Mouse (Mus musculus) hindbrain, embryonic 14.5 days (tissue): ENCODE results near the gene P3h1. TPM values are rescaled to one million over a fixed set of nuclear protein-coding genes. Genes with fewer than 3 reads are reported as not detected.

Source experiments
- ATAC-seq: fragments of 200-750 bp; cut with Nextera tagmentation; 2 replicates; pipeline ENCODE4 v1.8.0; 2017; ENCODE audit warnings: moderate number of reproducible peaks, mild to moderate bottlenecking, moderate TSS enrichment, moderate library complexity; ENCODE audit not compliant: low FRiP score
- DNase-seq: peaks from one replicate; pipeline ENCODE4 v3.0.0-alpha.2; 2015; ENCODE audit warnings: low spot score
- H3K27ac ChIP-seq: fragments of 300-500 bp; sonication (generic); 2 replicates; pipeline ENCODE4 v1.5.1; 2014; ENCODE audit warnings: mild to moderate bottlenecking, moderate library complexity
- H3K27me3 ChIP-seq: fragments of 300-500 bp; sonication (generic); 2 replicates; pipeline ENCODE4 v1.6.1; 2014; ENCODE audit warnings: mild to moderate bottlenecking, low read length, mixed read lengths; ENCODE audit not compliant: control insufficient read depth, insufficient read depth
- H3K36me3 ChIP-seq: fragments of 300-500 bp; sonication (generic); replicated peaks from 2 replicates; pipeline ENCODE4 v1.6.1; 2014; ENCODE audit not compliant: control insufficient read depth, insufficient read depth
- H3K4me1 ChIP-seq: fragments of 300-500 bp; sonication (generic); replicated peaks from 2 replicates; pipeline ENCODE4 v1.6.1; 2014; ENCODE audit warnings: antibody characterized with exemption, low read length, mixed read lengths; ENCODE audit not compliant: control insufficient read depth, insufficient read depth
- H3K4me2 ChIP-seq: fragments of 300-500 bp; sonication (generic); replicated peaks from 2 replicates; pipeline ENCODE4 v1.6.1; 2014; ENCODE audit warnings: mild to moderate bottlenecking, moderate library complexity
- H3K4me3 ChIP-seq: fragments of 300-500 bp; sonication (generic); replicated peaks from 2 replicates; pipeline ENCODE4 v1.5.1; 2014; ENCODE audit warnings: mild to moderate bottlenecking, low read length
- H3K9ac ChIP-seq: fragments of 300-500 bp; sonication (generic); 2 replicates; pipeline ENCODE4 v1.6.1; 2014
- H3K9me3 ChIP-seq: fragments of 300-500 bp; sonication (generic); 2 replicates; pipeline ENCODE4 v1.6.1; 2016; ENCODE audit warnings: low read length; ENCODE audit not compliant: control insufficient read depth
- WGBS: fragments of 180-500 bp; shearing (Covaris S2); extraction: QIAGEN DNeasy Blood & Tissue Kit; methylation state at CpG from one replicate; pipeline ENCODE4 v1.1.7; 2014; 5-methylcytosine and 5-hydroxymethylcytosine counted together
- polyA plus RNA-seq: library from polyadenylated mRNA; unstranded; fragments of >200 nt; fragmentation: Nextera tagmentation; extraction: Ambion mirVana; gene quantifications from 2 replicates; pipeline ENCODE4 v1.2.1, GENCODE M21; 2014

Gene P3h1
- polyA plus RNA-seq, 1 experiment from 2014 or later = 12.7 TPM

DNA sequence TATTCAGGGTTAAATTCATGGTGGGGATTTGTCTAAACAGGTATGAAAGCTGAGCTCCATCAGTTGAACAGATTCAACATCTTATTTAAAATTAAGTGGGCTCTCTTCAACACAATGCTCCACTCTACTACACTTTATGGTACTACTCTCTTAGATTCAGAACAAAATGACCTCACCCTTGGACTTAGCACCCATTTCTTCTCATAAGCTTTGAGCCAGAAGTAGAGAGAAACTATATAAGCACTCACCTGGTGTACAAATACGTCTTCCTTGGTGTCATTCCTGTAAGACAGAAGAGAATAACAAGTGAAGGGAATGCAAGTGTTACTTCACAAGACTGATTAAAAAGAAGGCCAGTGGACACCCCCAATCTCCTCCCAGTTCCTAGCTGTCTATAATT is 52.1 kb downstream of the P3h1 start:
- H3K36me3 ChIP-seq = peaks cover 64% of the 10 kb centered on the region
- ATAC-seq (no peak), DNase-seq (no peak)
- no peak overlapping the region for H3K9ac ChIP-seq
- 93% methylated on average over 1 of the region's 1 CpGs for WGBS
- peaks cover 4% of the 10 kb centered on the region; the same call in 1 of the 2 replicates for H3K4me1 ChIP-seq
- no peak overlapping the region for H3K27ac ChIP-seq
- H3K27me3 ChIP-seq = no peaks in the 10 kb centered on the region
- no peak overlapping the region for H3K4me3 ChIP-seq
- H3K4me2 ChIP-seq = no peak overlapping the region
- no peaks in the 10 kb centered on the region for H3K9me3 ChIP-seq

DNA sequence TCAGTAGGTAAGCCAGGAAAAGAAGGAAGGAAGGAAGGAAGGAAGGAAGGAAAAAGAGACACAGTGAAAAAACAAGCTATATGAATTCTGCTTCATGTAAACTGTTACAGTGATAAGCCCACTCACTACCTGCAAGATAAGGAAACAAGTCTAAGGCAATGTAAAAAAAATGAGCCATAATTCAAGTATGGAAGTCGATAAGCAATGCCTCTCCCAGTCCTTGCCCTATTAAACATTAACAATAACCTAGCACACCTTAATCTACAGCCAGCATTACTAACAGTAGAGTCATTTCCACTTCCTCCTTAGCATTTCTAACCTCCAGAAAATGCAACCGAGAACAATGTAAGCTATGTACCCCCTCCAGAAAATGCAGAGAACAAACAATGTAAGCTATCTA is 52.6 kb downstream of the P3h1 start:
- Histone ChIP-seq H3K27me3 (no peaks in the 10 kb centered on the region), H3K9me3 (no peaks in the 10 kb centered on the region), H3K4me3 (no peak overlapping the region), H3K9ac (no peak overlapping the region), H3K4me1 (peaks cover 5% of the 10 kb centered on the region), H3K4me2 (no peak overlapping the region), H3K27ac (no peak overlapping the region), H3K36me3 (peaks cover 59% of the 10 kb centered on the region)
- 83% methylated on average over 2 of the region's 2 CpGs for WGBS
- ATAC-seq = no peak
- no peak for DNase-seq

DNA sequence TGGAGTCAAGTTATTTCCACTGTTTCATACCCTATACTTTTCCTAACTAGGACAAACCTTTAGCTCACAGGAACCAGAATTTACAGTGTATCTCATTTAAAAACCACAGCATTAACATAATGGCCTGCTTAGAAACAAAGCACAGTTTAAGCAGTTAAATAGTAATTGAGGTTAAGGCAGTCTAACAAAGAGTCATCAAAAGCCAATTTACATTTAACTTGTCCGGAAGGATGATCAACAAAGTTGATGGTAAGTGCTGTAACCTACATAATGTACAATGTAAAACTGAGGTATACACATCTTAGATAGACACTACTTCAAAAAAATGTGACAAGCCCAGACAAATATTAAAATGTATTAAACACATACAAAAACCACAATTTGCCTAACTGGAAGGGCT is 59.2 kb downstream of the P3h1 start:
- Histone ChIP-seq H3K9ac (peak overlapping the region; percentile 87), H3K4me3 (peak overlapping the region; percentile 95), H3K9me3 (no peaks in the 10 kb centered on the region), H3K27me3 (no peaks in the 10 kb centered on the region), H3K4me1 (peaks cover 31% of the 10 kb centered on the region), H3K36me3 (peaks cover 23% of the 10 kb centered on the region), H3K4me2 (peak overlapping the region; percentile 70), H3K27ac (0 out of 2 replicates have a peak overlapping the region, but pooled peaks have one; percentile 89)
- DNase-seq (no peak), ATAC-seq (no peak)
- WGBS = 82% methylated on average over 1 of the region's 1 CpGs

DNA sequence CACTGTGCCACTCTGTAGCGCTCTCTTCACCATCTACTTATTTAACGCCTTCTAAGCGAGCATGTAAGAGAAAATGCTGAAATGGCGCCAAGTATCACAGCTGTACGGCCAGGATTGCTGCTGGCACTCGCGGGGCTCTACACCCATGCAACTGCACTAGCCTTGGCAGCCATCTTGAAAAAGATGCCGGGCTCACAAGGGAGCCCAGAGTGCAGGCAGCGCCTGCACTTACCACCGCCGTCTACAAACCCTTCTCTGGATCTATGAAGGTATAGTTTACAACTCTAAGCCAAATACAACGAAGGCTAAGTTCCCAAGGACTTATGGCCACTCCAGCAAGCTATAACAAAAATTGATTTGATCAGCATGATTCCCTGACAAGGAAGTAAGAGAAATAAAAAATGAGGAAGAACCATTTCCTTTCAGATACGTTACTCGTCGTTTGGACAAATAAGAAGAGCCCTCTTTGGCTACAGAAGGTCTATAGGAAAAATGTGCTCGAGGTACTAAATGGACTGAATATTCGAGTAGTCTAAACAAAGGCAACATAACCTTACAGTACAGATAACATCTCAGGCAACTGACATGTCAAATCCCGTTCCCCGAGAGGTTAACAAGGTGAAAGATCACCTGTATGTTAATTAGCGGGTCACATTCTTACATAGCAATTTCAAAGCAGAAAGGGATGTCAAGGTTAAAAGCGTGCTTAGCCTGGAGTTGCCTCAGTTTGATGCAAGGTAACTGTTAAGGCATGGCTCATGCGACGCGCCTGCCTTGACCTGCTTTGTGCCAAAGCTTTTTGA is 60.3 kb downstream of the P3h1 start:
- Histone ChIP-seq H3K4me2 (peak overlapping the region; percentile 70), H3K27me3 (no peaks in the 10 kb centered on the region), H3K27ac (peak overlapping the region; percentile 89), H3K9ac (peak overlapping the region; percentile 87), H3K4me3 (peak overlapping the region; percentile 95), H3K9me3 (no peaks in the 10 kb centered on the region), H3K4me1 (peaks cover 27% of the 10 kb centered on the region), H3K36me3 (peaks cover 13% of the 10 kb centered on the region)
- WGBS = 2% methylated on average over 24 of the region's 24 CpGs
- DNase-seq (peak; percentile 62), ATAC-seq (0 out of 2 replicates have a peak, but pooled peaks have one; percentile 19)

DNA sequence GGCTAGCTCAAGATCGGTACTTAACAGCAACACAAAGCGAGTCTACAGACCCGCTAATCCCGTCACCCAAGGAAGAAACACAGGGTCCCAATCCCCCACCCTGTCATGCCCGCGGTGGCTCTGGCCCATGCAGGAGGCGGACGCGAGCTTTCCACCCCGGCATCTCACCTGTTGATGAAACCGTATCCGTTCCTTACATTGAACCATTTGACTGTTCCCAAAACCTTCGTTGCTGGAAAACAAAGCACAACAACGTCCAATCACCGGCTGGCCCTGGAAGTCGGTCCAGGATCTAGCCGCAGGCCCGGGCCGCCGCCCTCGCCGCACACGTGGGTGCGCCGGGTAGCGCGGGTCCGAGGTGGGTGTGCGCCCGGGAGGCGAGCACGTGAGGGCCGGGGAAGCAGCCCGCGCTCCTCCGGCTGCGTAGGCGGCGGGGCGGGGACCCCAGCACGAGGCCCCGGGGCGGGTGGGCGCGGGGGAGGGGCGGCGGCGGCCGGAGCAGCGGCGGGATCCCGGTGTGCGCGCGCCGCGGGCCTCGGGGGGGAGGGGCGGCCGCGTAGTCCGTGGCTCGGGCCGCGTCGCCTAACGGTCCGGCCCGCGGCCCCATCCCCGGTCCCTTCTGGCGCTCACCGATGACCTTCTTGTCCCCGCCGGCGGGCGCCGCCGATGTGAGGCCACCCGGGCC is 61.0 kb downstream of the P3h1 start:
- Histone ChIP-seq H3K9me3 (no peaks in the 10 kb centered on the region), H3K4me2 (peak overlapping the region; percentile 70), H3K36me3 (peaks cover 13% of the 10 kb centered on the region), H3K9ac (peak overlapping the region; percentile 87), H3K27me3 (no peaks in the 10 kb centered on the region), H3K27ac (peak overlapping the region; percentile 89), H3K4me3 (peak overlapping the region; percentile 95), H3K4me1 (peaks cover 27% of the 10 kb centered on the region)
- DNase-seq = peak; percentile 37
- peak; percentile 13 for ATAC-seq
- under 1% methylated on average over 38 of the region's 80 CpGs for WGBS

DNA sequence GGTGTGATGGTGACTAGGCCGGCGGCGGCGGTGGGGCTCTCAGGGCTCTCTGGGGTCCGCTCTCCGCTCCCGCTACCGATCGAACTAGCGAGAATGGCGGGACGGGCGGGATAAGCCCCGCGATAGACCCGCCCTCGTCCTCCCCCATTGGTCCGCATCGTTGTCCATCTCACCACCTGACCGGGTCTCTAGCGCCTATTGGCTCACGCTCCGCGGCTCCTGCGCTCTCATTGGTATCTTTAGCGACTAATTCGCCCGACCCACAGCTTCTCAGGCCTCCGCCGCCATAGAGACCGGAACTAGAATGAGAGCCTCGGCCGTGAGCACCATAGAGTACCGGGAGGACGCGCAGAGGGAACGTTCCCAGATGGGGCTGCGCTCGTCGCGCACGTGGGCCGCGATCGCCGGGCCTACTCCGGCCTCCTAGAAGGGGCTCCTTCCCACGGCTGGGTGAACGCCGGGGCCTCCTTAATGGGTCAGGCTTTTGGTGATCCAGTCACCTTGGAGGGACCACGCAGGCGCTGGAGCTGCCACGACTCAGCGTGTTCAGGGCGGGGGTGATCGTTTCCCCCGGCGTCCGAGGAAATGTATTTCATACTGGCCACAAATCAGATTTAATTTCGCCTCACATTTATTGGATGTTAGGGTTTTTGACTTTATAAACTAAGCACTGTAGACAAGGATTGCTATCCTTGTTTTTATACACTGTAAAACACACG is 61.9 kb downstream of the P3h1 start, which contains the start of gene Ybx1:
Gene Ybx1 (minus strand): TSS at position 190 of the 719 bp plus-strand sequence.
- H3K36me3 ChIP-seq = peaks cover 10% of the 10 kb centered on the region
- H3K27ac ChIP-seq = peak within 1 kb of the TSS; percentile 89
- peak within 1 kb of the TSS; percentile 87 for H3K9ac ChIP-seq
- DNase-seq (peak; percentile 99), ATAC-seq (peak; percentile 99)
- peaks cover 27% of the 10 kb centered on the region for H3K4me1 ChIP-seq
- peak within 1 kb of the TSS; percentile 70 for H3K4me2 ChIP-seq
- H3K27me3 ChIP-seq = no peaks in the 10 kb centered on the region
- no peaks in the 10 kb centered on the region for H3K9me3 ChIP-seq
- under 1% methylated on average over 61 of the region's 61 CpGs for WGBS
- peak within 1 kb of the TSS; percentile 95 for H3K4me3 ChIP-seq

DNA sequence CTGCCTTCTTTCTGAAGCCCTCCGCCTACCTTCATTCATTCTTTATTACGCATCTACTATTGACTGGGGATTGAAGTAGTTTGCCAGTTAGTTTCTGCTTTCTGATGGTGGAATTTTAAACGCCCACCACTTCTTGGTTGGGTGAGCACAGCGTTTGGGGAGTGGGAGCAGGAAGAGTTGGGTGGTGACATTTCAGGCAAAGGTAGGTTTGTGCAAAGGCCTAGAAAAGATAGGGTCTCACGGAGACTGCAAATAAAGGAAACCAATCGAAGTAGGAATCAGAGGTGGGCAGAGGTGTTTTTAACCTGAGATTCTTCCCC is 62.4 kb downstream of the P3h1 start:
- WGBS = 6% methylated on average over 6 of the region's 6 CpGs

DNA sequence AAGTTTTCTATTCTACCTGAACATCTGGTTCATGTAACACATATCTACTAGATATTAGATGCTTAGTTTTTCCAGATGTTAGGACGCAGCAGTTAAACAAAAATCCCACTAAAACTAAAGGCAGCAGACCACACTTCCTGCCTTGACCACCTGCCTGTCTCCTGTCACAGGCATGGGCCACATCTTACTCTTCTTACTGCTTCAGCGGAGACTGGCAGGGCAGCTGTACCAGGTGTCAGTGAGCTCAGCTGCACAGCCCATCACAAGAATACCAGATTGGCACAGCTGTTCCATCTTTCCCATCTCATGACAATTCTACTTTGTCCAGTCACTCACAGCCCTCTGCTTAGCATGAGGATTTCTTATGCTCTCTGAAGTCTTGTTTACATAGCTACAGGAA is 64.6 kb downstream of the P3h1 start:
- Histone ChIP-seq H3K27me3 (no peaks in the 10 kb centered on the region), H3K36me3 (no peaks in the 10 kb centered on the region), H3K9me3 (no peaks in the 10 kb centered on the region), H3K4me2 (no peak overlapping the region), H3K9ac (no peak overlapping the region), H3K27ac (no peak overlapping the region), H3K4me1 (peaks cover 11% of the 10 kb centered on the region), H3K4me3 (no peak overlapping the region)
- whole genome bisulfite sequencing = 94% methylated on average over 2 of the region's 2 CpGs
- DNase-seq = no peak
- ATAC-seq = no peak

More for the DNA sequence above, 62.4 kb downstream of the P3h1 start:
- no peaks in the 10 kb centered on the region for H3K27me3 ChIP-seq
- H3K9me3 ChIP-seq = no peaks in the 10 kb centered on the region
- DNase-seq (no peak), ATAC-seq (no peak)
- H3K4me1 ChIP-seq = peaks cover 27% of the 10 kb centered on the region
- H3K27ac ChIP-seq = peak overlapping the region; percentile 88
- peak overlapping the region; percentile 95 for H3K4me3 ChIP-seq
- H3K36me3 ChIP-seq = peaks cover 10% of the 10 kb centered on the region
- H3K4me2 ChIP-seq = peak overlapping the region; percentile 54
- peak overlapping the region; percentile 87 for H3K9ac ChIP-seq
